Mouse (Mus musculus) cerebral cortex, adult 2 months (tissue): Measurements from ENCODE around the gene Gm49380.

ENCODE experiments used
- WGBS: fragments of 180-500 bp; shearing (Covaris S2); methylation state at CpG from one replicate; pipeline ENCODE4 v1.1.7; 2018; 5-methylcytosine and 5-hydroxymethylcytosine counted together

The Gm49380 gene

GRCm38 (mm10) chr9:44017846-44018245, 95.5 kb downstream of the Gm49380 start:
- WGBS = 89% methylated on average over 5 of the region's 5 CpGs
